ENCODE assay signal across 7 mouse cellular contexts in genomic region chrX:159371831-159372752, GRCm38 (mm10). TPM values are rescaled to one million over a fixed set of nuclear protein-coding genes. Genes with fewer than 3 reads are reported as not detected.
DNase-seq lines count a peak whose midpoint lies in the region; ATAC-seq lines count a peak whose summit lies in the region.

TSS of gene Eif1ax (plus strand) at chrX:159372178.

- H3K4me2 ChIP-seq in intestine, embryonic 15.5 days (replicated peaks): peak within 1 kb of the TSS; percentile 57

- peak within 1 kb of the TSS; percentile 68 for H3K27ac ChIP-seq in intestine, embryonic 15.5 days
- H3K27ac ChIP-seq in midbrain, embryonic 10.5 days (replicated peaks): peak within 1 kb of the TSS; percentile 91

- peak; percentile 49 to 62 for DNase-seq in adrenal gland, adult 18-20 months (ENCODE audit: low spot score in 2 of 2)
- DNase-seq in embryo, embryonic 11 days: peak; percentile 88
- DNase-seq in gastrocnemius, postnatal 36 days: peak; percentile 48 to 64
- peak; percentile 50 to 55 for DNase-seq in left cerebral cortex, postnatal 25 days (ENCODE audit: low spot score in 2 of 2)
- DNase-seq in midbrain, embryonic 10.5 days (ENCODE audit: low spot score): peak; percentile 67
- DNase-seq in right cerebral cortex, postnatal 4 days: peak; percentile 61

- ATAC-seq in intestine, embryonic 15.5 days: peak; percentile 98

- H3K4me1 ChIP-seq in intestine, embryonic 15.5 days (replicated peaks): no peaks in the 10 kb centered on the region
- peaks cover 8% of the 10 kb centered on the region for H3K4me1 ChIP-seq in midbrain, embryonic 10.5 days

- 21% methylated on average over 46 of the region's 76 CpGs for WGBS in intestine, embryonic 15.5 days
- 16% methylated on average over 52 of the region's 76 CpGs for WGBS in midbrain, embryonic 10.5 days

- H3K27me3 ChIP-seq in intestine, embryonic 15.5 days (replicated peaks): no peaks in the 10 kb centered on the region
- H3K27me3 ChIP-seq in midbrain, embryonic 10.5 days (ENCODE audit: low read depth, poor library complexity, severe bottlenecking): peaks cover 12% of the 10 kb centered on the region; the same call in 1 of the 2 replicates

- H3K36me3 ChIP-seq in intestine, embryonic 15.5 days: no peaks in the 10 kb centered on the region
- H3K36me3 ChIP-seq in midbrain, embryonic 10.5 days: peaks cover 19% of the 10 kb centered on the region

- H3K4me3 ChIP-seq in intestine, embryonic 15.5 days (replicated peaks): peak within 1 kb of the TSS; percentile 70
- peak within 1 kb of the TSS; percentile 69 for H3K4me3 ChIP-seq in midbrain, embryonic 10.5 days

- H3K9me3 ChIP-seq in intestine, embryonic 15.5 days: no peaks in the 10 kb centered on the region
- H3K9me3 ChIP-seq in midbrain, embryonic 10.5 days (replicated peaks): no peaks in the 10 kb centered on the region

- H3K9ac ChIP-seq in intestine, embryonic 15.5 days: peak within 1 kb of the TSS; percentile 67

- intact Hi-C loops in gastrocnemius, postnatal 36 days (cut with DNase I): no loop called here
- intact Hi-C loops in left cerebral cortex, postnatal 25 days (cut with DNase I): no loop called here

RNA-seq across cellular contexts. Expression of gene Eif1ax, which starts in this region (rescaled TPM):
- total RNA-seq in adrenal gland, adult 18-20 months (2021): 10 to 100 TPM; 88.4 to 93.2 TPM
- total RNA-seq in gastrocnemius, postnatal 36 days (2021): 10 to 100 TPM; 77.3 to 79.3 TPM
- polyA plus RNA-seq in intestine, embryonic 15.5 days (2015; fragmentation: Nextera tagmentation; extraction: Ambion mirVana): 112 and 127 TPM in 2 replicates
- total RNA-seq in left cerebral cortex, postnatal 25 days (2021): 100 to 1,000 TPM; 131 to 138 TPM
- 153 and 179 TPM in 2 replicates for polyA plus RNA-seq in midbrain, embryonic 10.5 days (2016; fragmentation: Nextera tagmentation; extraction: Ambion mirVana)

Comparison
In these comparisons a context has a peak if more than half of its experiments do, and no peak if none do; other contexts are left out.
1. Peak in every context shown above with its lines: DNase-seq, ATAC-seq, H3K4me3 ChIP-seq and H3K27ac ChIP-seq.